Mouse (Mus musculus): Measurements from ENCODE around the gene Bdh1. TPM values are rescaled to one million over a fixed set of nuclear protein-coding genes. Genes with fewer than 3 reads are reported as not detected.

Gene Bdh1
- polyA plus RNA-seq, 1 experiment from 2014 or later, result 8.0 TPM

Other genes with a start within 250 kb of the Bdh1 start
- gene Acap2, start 221.0 kb upstream of the Bdh1 start, polyA plus RNA-seq (2014; fragmentation: Nextera tagmentation; extraction: Ambion mirVana), result 12.8 and 21.2 TPM in 2 replicates
- 77.0 and 98.6 TPM in 2 replicates for gene Ppp1r2, start 147.0 kb upstream of the Bdh1 start, polyA plus RNA-seq (2014; fragmentation: Nextera tagmentation; extraction: Ambion mirVana)
- 0.47 TPM in 2 replicates for gene Apod, start 107.5 kb upstream of the Bdh1 start, polyA plus RNA-seq (2014; fragmentation: Nextera tagmentation; extraction: Ambion mirVana)
- gene Dlg1, start 241.2 kb downstream of the Bdh1 start, polyA plus RNA-seq (2014; fragmentation: Nextera tagmentation; extraction: Ambion mirVana), result 29.1 and 35.4 TPM in 2 replicates

Measured in kidney, embryonic 14.5 days (tissue).